Mouse (Mus musculus): ENCODE measurements around the gene Ruvbl2.

Gene Ruvbl2

GRCm38 (mm10) chr7:45433835-45434202, 4.1 kb downstream of the Ruvbl2 start:
- no peak for DNase-seq (ENCODE audit: low spot score in 2 of 2)

GRCm38 (mm10) chr7:45426556-45426955, 11.3 kb downstream of the Ruvbl2 start:
- no peak for DNase-seq (ENCODE audit: low spot score in 2 of 2)

GRCm38 (mm10) chr7:45421194-45421593, 16.7 kb downstream of the Ruvbl2 start:
- DNase-seq (ENCODE audit: low spot score in 2 of 2) = no peak

- DNase-seq (ENCODE audit: low spot score in 2 of 2) = no peak
These were observed 17.3 kb downstream of the Ruvbl2 start, which contains the start of gene Lhb for GRCm38 (mm10) chr7:45420615-45420919. TSS of gene Lhb (plus strand) at chr7:45420820.

- no peak for DNase-seq (ENCODE audit: low spot score in 2 of 2)
These were observed 17.9 kb downstream of the Ruvbl2 start for GRCm38 (mm10) chr7:45419859-45420614.

GRCm38 (mm10) chr7:45417962-45418492, 19.9 kb downstream of the Ruvbl2 start:
- DNase-seq (ENCODE audit: low spot score in 2 of 2) = no peak

- peak; percentile 35 to 38 for DNase-seq (ENCODE audit: low spot score in 2 of 2)
These were observed 22.3 kb downstream of the Ruvbl2 start for GRCm38 (mm10) chr7:45415636-45416035.

- no peak for DNase-seq (ENCODE audit: low spot score in 2 of 2)
These were observed 23.1 kb downstream of the Ruvbl2 start for GRCm38 (mm10) chr7:45414740-45415224.

GRCm38 (mm10) chr7:45413864-45414739, 23.8 kb downstream of the Ruvbl2 start:
- DNase-seq (ENCODE audit: low spot score in 2 of 2) = no peak

GRCm38 (mm10) chr7:45413113-45413863, 24.6 kb downstream of the Ruvbl2 start, which contains the start of gene Ntf5:
TSS of gene Ntf5 (plus strand) at chr7:45413695.
- DNase-seq (ENCODE audit: low spot score in 2 of 2) = no peak

- DNase-seq (ENCODE audit: low spot score in 2 of 2) = no peak
These were observed 25.5 kb downstream of the Ruvbl2 start for GRCm38 (mm10) chr7:45412421-45412820.

- no peak for DNase-seq (ENCODE audit: low spot score in 2 of 2)
These were observed 28.3 kb downstream of the Ruvbl2 start for GRCm38 (mm10) chr7:45409497-45410163.

- no peak for DNase-seq (ENCODE audit: low spot score in 2 of 2)
These were observed 28.9 kb downstream of the Ruvbl2 start for GRCm38 (mm10) chr7:45408949-45409348.

- DNase-seq (ENCODE audit: low spot score in 2 of 2) = no peak
These were observed 29.5 kb downstream of the Ruvbl2 start for GRCm38 (mm10) chr7:45408351-45408750.

GRCm38 (mm10) chr7:45407836-45408235, 30.1 kb downstream of the Ruvbl2 start:
- no peak for DNase-seq (ENCODE audit: low spot score in 2 of 2)

GRCm38 (mm10) chr7:45406157-45407156, 31.4 kb downstream of the Ruvbl2 start:
- DNase-seq (ENCODE audit: low spot score in 2 of 2) = no peak

GRCm38 (mm10) chr7:45405091-45406075, 32.5 kb downstream of the Ruvbl2 start, which contains the start of gene Kcna7:
TSS of gene Kcna7 (plus strand) at chr7:45405653.
- DNase-seq (ENCODE audit: low spot score in 2 of 2) = peak; percentile 61 to 74

GRCm38 (mm10) chr7:45403532-45404261, 34.2 kb downstream of the Ruvbl2 start:
- DNase-seq (ENCODE audit: low spot score in 2 of 2) = peak in 1 of 2 experiments; percentile 27

Data from frontal cortex, postnatal 36 days (tissue).